Mouse (Mus musculus): Measurements from ENCODE around the gene H2afy2.

- TF ChIP-seq POLR2A (IDR thresholded peaks at IDR 0.05; ENCODE audit: low read depth, low read length): no peak
- no peak for TF ChIP-seq CTCF (IDR thresholded peaks at IDR 0.05; ENCODE audit: borderline replicate concordance, insufficient read depth, low read length)
Observed at GRCm38 (mm10) chr10:61730171-61730570, 53.8 kb downstream of the H2afy2 start.

Data from embryonic fibroblast, embryonic 13.5 days (primary cell).